Mouse (Mus musculus): ENCODE measurements around the gene Usp19. TPM values are rescaled to one million over a fixed set of nuclear protein-coding genes. Genes with fewer than 3 reads are reported as not detected.

Gene Usp19
- polyA plus RNA-seq, 1 experiment from 2014 or later = 17.0 TPM

DNA sequence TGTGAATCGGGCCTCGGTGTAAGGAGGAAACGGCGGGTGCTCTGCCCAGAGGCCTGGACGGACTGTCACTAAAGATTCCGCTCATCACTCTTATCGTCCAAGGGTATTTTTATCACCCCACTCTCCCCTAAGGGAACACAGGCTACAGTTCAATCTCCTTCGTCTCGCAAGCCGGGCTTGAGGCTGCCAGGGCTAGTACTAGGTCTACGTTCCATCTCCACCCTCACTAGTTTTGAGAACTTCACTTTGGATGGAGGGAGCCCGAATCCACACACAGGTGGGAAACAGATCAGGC, 831 bp downstream of the Usp19 start:
- Histone ChIP-seq H3K36me3 (replicated peaks; ENCODE audit: insufficient read depth, low read length) (peaks cover 42% of the 10 kb centered on the region), H3K4me1 (ENCODE audit: insufficient read depth) (peaks cover 20% of the 10 kb centered on the region), H3K9ac (replicated peaks) (peak overlapping the region; percentile 97), H3K9me3 (ENCODE audit: low read length) (no peaks in the 10 kb centered on the region), H3K4me2 (ENCODE audit: low read depth, low read length) (peak overlapping the region; percentile 90), H3K27ac (ENCODE audit: low read depth) (peak overlapping the region; percentile 99), H3K4me3 (ENCODE audit: low read depth, low read length) (peak overlapping the region; percentile 88), H3K27me3 (ENCODE audit: insufficient read depth, low read length) (no peaks in the 10 kb centered on the region)
- DNase-seq (no peak), ATAC-seq (no peak)
- WGBS (ENCODE audit: insufficient replicate concordance) = 3% methylated on average over 12 of the region's 12 CpGs
- TF ChIP-seq EP300 (IDR thresholded peaks at IDR 0.05; ENCODE audit: low read depth) (no peak), CTCF (IDR thresholded peaks at IDR 0.05; ENCODE audit: low read depth) (no peak)

DNA sequence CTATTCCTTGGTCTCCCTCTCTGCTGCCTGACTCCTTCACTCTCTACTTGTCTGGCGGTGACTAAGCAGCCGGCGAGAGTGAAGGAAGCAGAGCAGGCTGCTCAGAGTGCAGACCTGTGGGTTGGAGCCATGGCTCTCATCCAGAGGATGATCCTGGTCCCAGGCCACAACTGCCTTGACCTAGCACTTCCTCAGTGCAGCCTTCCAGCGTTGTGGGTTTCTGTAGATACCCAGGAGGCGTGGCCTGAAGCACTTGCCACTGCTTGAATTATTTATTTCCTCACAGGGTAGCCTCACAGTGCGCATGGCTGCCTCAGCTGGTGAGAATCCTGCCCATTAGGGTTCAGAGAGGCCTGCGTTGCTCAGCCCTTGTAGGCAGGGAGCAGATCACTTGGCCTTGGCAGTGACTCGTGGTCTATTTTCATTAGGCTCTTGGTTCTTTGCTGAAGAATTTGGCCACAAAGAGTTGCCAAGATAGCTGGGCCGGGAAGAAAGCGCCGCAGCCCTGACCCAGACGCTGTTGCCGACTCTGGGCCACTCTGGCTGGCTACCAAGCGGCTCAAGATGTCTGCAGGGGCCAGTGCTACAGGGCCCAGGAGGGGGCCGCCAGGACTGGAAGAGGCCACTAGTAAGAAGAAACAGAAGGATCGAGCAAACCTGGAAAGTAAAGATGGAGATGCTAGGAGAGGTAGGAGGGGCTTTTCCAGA, 1.8 kb downstream of the Usp19 start:
- H3K4me2 ChIP-seq (ENCODE audit: low read depth, low read length) = peak overlapping the region; percentile 90
- H3K9me3 ChIP-seq (ENCODE audit: low read length) = no peaks in the 10 kb centered on the region
- H3K36me3 ChIP-seq (replicated peaks; ENCODE audit: insufficient read depth, low read length) = peaks cover 51% of the 10 kb centered on the region
- ATAC-seq (no peak), DNase-seq (peak; percentile 33)
- peaks cover 20% of the 10 kb centered on the region for H3K4me1 ChIP-seq (ENCODE audit: insufficient read depth)
- H3K27ac ChIP-seq (ENCODE audit: low read depth) = peak overlapping the region; percentile 99
- H3K9ac ChIP-seq (replicated peaks) = peak overlapping the region; percentile 97
- WGBS (ENCODE audit: insufficient replicate concordance) = 68% methylated on average over 16 of the region's 16 CpGs
- H3K27me3 ChIP-seq (ENCODE audit: insufficient read depth, low read length) = no peaks in the 10 kb centered on the region
- peak overlapping the region; percentile 88 for H3K4me3 ChIP-seq (ENCODE audit: low read depth, low read length)
- TF ChIP-seq EP300 (IDR thresholded peaks at IDR 0.05; ENCODE audit: low read depth) = no peak
- no peak for TF ChIP-seq CTCF (IDR thresholded peaks at IDR 0.05; ENCODE audit: low read depth)

DNA sequence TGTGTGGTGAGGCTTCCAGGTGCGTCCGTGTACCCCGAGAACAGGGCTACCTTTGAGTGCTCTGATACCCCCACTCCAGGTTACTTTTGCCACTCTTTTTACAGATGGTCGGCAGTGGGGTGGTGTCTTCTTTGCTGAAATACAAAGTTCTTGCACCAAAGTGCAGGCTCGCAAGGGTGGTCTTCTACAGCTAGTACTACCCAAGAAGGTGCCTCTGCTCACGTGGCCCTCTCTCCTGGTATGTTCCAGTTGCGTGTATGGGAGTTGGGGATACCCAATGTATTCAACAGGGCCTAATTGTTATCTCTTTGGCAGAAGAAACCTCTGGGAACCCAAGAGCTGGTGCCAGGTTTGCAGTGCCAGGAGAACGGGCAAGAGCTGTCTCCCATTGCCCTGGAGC, 2.8 kb downstream of the Usp19 start:
- Histone ChIP-seq H3K4me1 (ENCODE audit: insufficient read depth) (peaks cover 20% of the 10 kb centered on the region), H3K27ac (ENCODE audit: low read depth) (no peak overlapping the region), H3K4me3 (ENCODE audit: low read depth, low read length) (no peak overlapping the region), H3K4me2 (ENCODE audit: low read depth, low read length) (no peak overlapping the region), H3K9ac (replicated peaks) (no peak overlapping the region), H3K9me3 (ENCODE audit: low read length) (no peaks in the 10 kb centered on the region), H3K27me3 (ENCODE audit: insufficient read depth, low read length) (no peaks in the 10 kb centered on the region), H3K36me3 (replicated peaks; ENCODE audit: insufficient read depth, low read length) (peaks cover 61% of the 10 kb centered on the region)
- DNase-seq (no peak), ATAC-seq (no peak)
- TF ChIP-seq CTCF (IDR thresholded peaks at IDR 0.05; ENCODE audit: low read depth) (no peak), EP300 (IDR thresholded peaks at IDR 0.05; ENCODE audit: low read depth) (no peak)
- WGBS (ENCODE audit: insufficient replicate concordance) = 90% methylated on average over 8 of the region's 8 CpGs

DNA sequence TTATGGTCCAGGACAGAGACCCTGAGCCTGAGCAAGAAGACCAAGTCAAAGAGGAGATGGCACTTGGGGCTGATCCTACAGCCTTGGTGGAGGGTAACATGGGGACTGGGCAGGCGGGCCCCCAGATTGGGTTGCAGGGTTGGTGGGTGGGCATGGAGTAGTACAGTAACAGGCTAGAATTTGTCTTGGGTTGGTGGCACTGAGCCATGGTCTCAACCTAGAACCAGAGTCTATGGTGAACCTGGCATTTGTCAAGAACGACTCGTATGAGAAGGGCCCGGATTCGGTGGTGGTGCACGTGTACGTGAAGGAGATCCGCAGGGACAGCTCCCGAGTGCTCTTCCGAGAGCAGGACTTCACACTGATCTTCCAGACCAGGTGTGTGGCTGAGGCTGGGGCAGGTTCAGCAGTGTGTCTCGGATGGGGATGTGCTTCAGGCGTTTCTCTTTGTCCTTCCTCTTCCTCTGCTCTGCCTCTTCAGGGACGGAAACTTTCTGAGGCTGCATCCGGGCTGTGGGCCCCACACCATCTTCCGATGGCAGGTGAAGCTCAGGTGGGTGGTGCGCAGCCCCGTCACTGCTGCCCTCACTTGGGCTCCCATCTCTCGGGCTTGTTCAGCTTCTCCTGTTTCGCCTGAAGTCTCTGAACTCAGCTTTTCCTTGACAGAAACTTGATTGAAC, 3.9 kb downstream of the Usp19 start:
- Histone ChIP-seq H3K4me3 (ENCODE audit: low read depth, low read length) (no peak overlapping the region), H3K27me3 (ENCODE audit: insufficient read depth, low read length) (no peaks in the 10 kb centered on the region), H3K9ac (replicated peaks) (no peak overlapping the region), H3K4me1 (ENCODE audit: insufficient read depth) (peaks cover 20% of the 10 kb centered on the region), H3K9me3 (ENCODE audit: low read length) (no peaks in the 10 kb centered on the region), H3K36me3 (replicated peaks; ENCODE audit: insufficient read depth, low read length) (peaks cover 71% of the 10 kb centered on the region), H3K4me2 (ENCODE audit: low read depth, low read length) (no peak overlapping the region), H3K27ac (ENCODE audit: low read depth) (no peak overlapping the region)
- no peak for DNase-seq
- no peak for TF ChIP-seq CTCF (IDR thresholded peaks at IDR 0.05; ENCODE audit: low read depth)
- no peak for TF ChIP-seq EP300 (IDR thresholded peaks at IDR 0.05; ENCODE audit: low read depth)
- ATAC-seq = no peak
- WGBS (ENCODE audit: insufficient replicate concordance) = 91% methylated on average over 19 of the region's 19 CpGs

DNA sequence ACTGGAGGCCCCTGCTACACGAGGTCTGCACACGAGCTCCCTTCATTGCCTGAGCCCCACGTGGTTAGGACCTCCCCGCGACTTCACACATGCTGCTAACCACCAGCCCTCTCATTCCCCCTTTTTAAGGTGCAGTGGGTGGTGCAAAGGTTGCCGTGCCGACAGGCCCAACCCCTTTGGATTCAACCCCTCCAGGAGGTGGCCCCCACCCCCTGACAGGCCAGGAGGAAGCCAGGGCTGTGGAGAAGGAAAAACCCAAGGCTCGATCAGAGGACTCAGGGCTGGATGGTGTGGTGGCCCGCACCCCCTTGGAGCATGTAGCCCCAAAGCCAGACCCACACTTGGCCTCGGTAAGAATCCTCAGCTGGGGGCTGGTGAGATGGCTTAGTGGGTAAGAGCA, 4.5 kb downstream of the Usp19 start:
- Histone ChIP-seq H3K27ac (ENCODE audit: low read depth) (no peak overlapping the region), H3K4me3 (ENCODE audit: low read depth, low read length) (no peak overlapping the region), H3K36me3 (replicated peaks; ENCODE audit: insufficient read depth, low read length) (peaks cover 77% of the 10 kb centered on the region), H3K4me1 (ENCODE audit: insufficient read depth) (peaks cover 18% of the 10 kb centered on the region), H3K9me3 (ENCODE audit: low read length) (no peaks in the 10 kb centered on the region), H3K9ac (replicated peaks) (no peak overlapping the region), H3K27me3 (ENCODE audit: insufficient read depth, low read length) (no peaks in the 10 kb centered on the region), H3K4me2 (ENCODE audit: low read depth, low read length) (no peak overlapping the region)
- TF ChIP-seq EP300 (IDR thresholded peaks at IDR 0.05; ENCODE audit: low read depth) (no peak), CTCF (IDR thresholded peaks at IDR 0.05; ENCODE audit: low read depth) (no peak)
- no peak for DNase-seq
- 83% methylated on average over 10 of the region's 10 CpGs for WGBS (ENCODE audit: insufficient replicate concordance)
- no peak for ATAC-seq

DNA sequence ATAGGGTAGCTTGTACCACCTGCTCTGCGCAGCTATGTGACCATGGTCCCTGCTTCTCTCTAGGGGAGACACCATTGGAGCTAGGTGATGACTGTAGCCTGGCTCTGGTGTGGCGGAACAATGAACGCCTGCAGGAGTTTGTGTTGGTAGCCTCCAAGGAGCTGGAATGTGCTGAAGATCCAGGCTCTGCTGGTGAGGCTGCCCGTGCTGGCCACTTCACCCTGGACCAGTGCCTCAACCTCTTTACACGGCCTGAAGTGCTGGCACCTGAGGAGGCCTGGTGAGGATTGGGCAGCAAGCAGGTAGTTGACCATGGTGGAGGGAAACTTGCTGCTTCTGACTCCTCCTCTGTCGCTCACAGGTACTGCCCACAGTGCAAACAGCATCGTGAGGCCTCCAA, 8.8 kb downstream of the Usp19 start:
- Histone ChIP-seq H3K27ac (ENCODE audit: low read depth) (no peak overlapping the region), H3K27me3 (ENCODE audit: insufficient read depth, low read length) (no peaks in the 10 kb centered on the region), H3K9ac (replicated peaks) (no peak overlapping the region), H3K36me3 (replicated peaks; ENCODE audit: insufficient read depth, low read length) (peaks cover 85% of the 10 kb centered on the region), H3K4me1 (ENCODE audit: insufficient read depth) (no peaks in the 10 kb centered on the region), H3K4me2 (ENCODE audit: low read depth, low read length) (no peak overlapping the region), H3K9me3 (ENCODE audit: low read length) (no peaks in the 10 kb centered on the region), H3K4me3 (ENCODE audit: low read depth, low read length) (no peak overlapping the region)
- WGBS (ENCODE audit: insufficient replicate concordance) = 93% methylated on average over 7 of the region's 7 CpGs
- ATAC-seq (no peak), DNase-seq (no peak)
- TF ChIP-seq EP300 (IDR thresholded peaks at IDR 0.05; ENCODE audit: low read depth) (no peak), CTCF (IDR thresholded peaks at IDR 0.05; ENCODE audit: low read depth) (no peak)
